Mouse (Mus musculus): ENCODE data around the gene Chmp1a.
"Not testable (repeated sequence)": the region's sequence is repeated elsewhere in the genome, so short reads cannot be mapped to it uniquely, and the experiment has no call there.

- TF ChIP-seq CTCF (IDR thresholded peaks at IDR 0.05; ENCODE audit: low read depth, low read length); GATA1 (IDR thresholded peaks at IDR 0.05; ENCODE audit: borderline replicate concordance, low read length); POLR2AphosphoS5 (IDR thresholded peaks at IDR 0.05; ENCODE audit: insufficient replicate concordance, low read depth, low read length); GATA2 (IDR thresholded peaks at IDR 0.05; ENCODE audit: borderline replicate concordance, low read depth, low read length): not testable (repeated sequence)
Measured at GRCm38 (mm10) chr8:123257593-123257992, 45.0 kb upstream of the Chmp1a start.

All from G1E (cell line).